Mouse (Mus musculus): ENCODE results near the gene Casc3. TPM values are rescaled to one million over a fixed set of nuclear protein-coding genes. Genes with fewer than 3 reads are reported as not detected.

The Casc3 gene
- polyA plus RNA-seq, 1 experiment: 10.6 TPM

GRCm38 (mm10) chr11:98766346-98766745 lies 38.4 kb upstream of the Casc3 start:
- Histone ChIP-seq H3K4me3 (replicated peaks) (peak overlapping the region; percentile 38), H3K36me3 (replicated peaks; ENCODE audit: low read length) (peaks cover 94% of the 10 kb centered on the region), H3K4me1 (peaks cover 95% of the 10 kb centered on the region), H3K27me3 (replicated peaks) (no peaks in the 10 kb centered on the region), H3K9me3 (no peaks in the 10 kb centered on the region)
- TF ChIP-seq FLI1 (IDR thresholded peaks at IDR 0.05; ENCODE audit: low read length): no peak
- TF ChIP-seq GATA1 (IDR thresholded peaks at IDR 0.05; ENCODE audit: borderline replicate concordance, low read length): no peak

GRCm38 (mm10) chr11:98766816-98767215 lies 37.9 kb upstream of the Casc3 start:
- TF ChIP-seq FLI1 (IDR thresholded peaks at IDR 0.05; ENCODE audit: low read length) (no peak), GATA1 (IDR thresholded peaks at IDR 0.05; ENCODE audit: borderline replicate concordance, low read length) (no peak)

GRCm38 (mm10) chr11:98767276-98767675 lies 37.4 kb upstream of the Casc3 start:
- TF ChIP-seq GATA1 (IDR thresholded peaks at IDR 0.05; ENCODE audit: borderline replicate concordance, low read length) (no peak), FLI1 (IDR thresholded peaks at IDR 0.05; ENCODE audit: low read length) (no peak)
- Histone ChIP-seq H3K4me3 (replicated peaks) (peak overlapping the region; percentile 46), H3K27me3 (replicated peaks) (no peaks in the 10 kb centered on the region), H3K9me3 (no peaks in the 10 kb centered on the region), H3K36me3 (replicated peaks; ENCODE audit: low read length) (peaks cover 93% of the 10 kb centered on the region), H3K4me1 (peaks cover 99% of the 10 kb centered on the region)

More at GRCm38 (mm10) chr11:98766816-98767215, 37.9 kb upstream of the Casc3 start:
- no peaks in the 10 kb centered on the region for H3K9me3 ChIP-seq
- no peaks in the 10 kb centered on the region for H3K27me3 ChIP-seq (replicated peaks)
- H3K4me3 ChIP-seq (replicated peaks): peak overlapping the region; percentile 46
- peaks cover 94% of the 10 kb centered on the region for H3K36me3 ChIP-seq (replicated peaks; ENCODE audit: low read length)
- peaks cover 98% of the 10 kb centered on the region for H3K4me1 ChIP-seq

- Histone ChIP-seq H3K4me1 (peaks cover 100% of the 10 kb centered on the region), H3K36me3 (replicated peaks; ENCODE audit: low read length) (peaks cover 89% of the 10 kb centered on the region), H3K9me3 (no peaks in the 10 kb centered on the region), H3K4me3 (replicated peaks) (no peak overlapping the region), H3K27me3 (replicated peaks) (no peaks in the 10 kb centered on the region)
- TF ChIP-seq FLI1 (IDR thresholded peaks at IDR 0.05; ENCODE audit: low read length) (no peak), GATA1 (IDR thresholded peaks at IDR 0.05; ENCODE audit: borderline replicate concordance, low read length) (no peak)
Measured at GRCm38 (mm10) chr11:98767713-98768112, 37.0 kb upstream of the Casc3 start.

- TF ChIP-seq GATA1 (IDR thresholded peaks at IDR 0.05; ENCODE audit: borderline replicate concordance, low read length) (no peak), FLI1 (IDR thresholded peaks at IDR 0.05; ENCODE audit: low read length) (no peak)
- peak overlapping the region; percentile 84 for H3K4me3 ChIP-seq (replicated peaks)
- H3K36me3 ChIP-seq (replicated peaks; ENCODE audit: low read length): peaks cover 83% of the 10 kb centered on the region
- H3K9me3 ChIP-seq: no peaks in the 10 kb centered on the region
- peaks cover 100% of the 10 kb centered on the region for H3K4me1 ChIP-seq
- no peaks in the 10 kb centered on the region for H3K27me3 ChIP-seq (replicated peaks)
Measured at GRCm38 (mm10) chr11:98768127-98769006, 36.3 kb upstream of the Casc3 start.

GRCm38 (mm10) chr11:98769007-98769954 lies 35.4 kb upstream of the Casc3 start:
- H3K4me1 ChIP-seq: peaks cover 99% of the 10 kb centered on the region
- no peaks in the 10 kb centered on the region for H3K27me3 ChIP-seq (replicated peaks)
- TF ChIP-seq FLI1 (IDR thresholded peaks at IDR 0.05; ENCODE audit: low read length): no peak
- no peak for TF ChIP-seq GATA1 (IDR thresholded peaks at IDR 0.05; ENCODE audit: borderline replicate concordance, low read length)
- H3K9me3 ChIP-seq: no peaks in the 10 kb centered on the region
- peaks cover 74% of the 10 kb centered on the region for H3K36me3 ChIP-seq (replicated peaks; ENCODE audit: low read length)
- peak overlapping the region; percentile 84 for H3K4me3 ChIP-seq (replicated peaks)

GRCm38 (mm10) chr11:98770096-98770975 lies 34.4 kb upstream of the Casc3 start:
- no peak overlapping the region for H3K4me3 ChIP-seq (replicated peaks)
- TF ChIP-seq FLI1 (IDR thresholded peaks at IDR 0.05; ENCODE audit: low read length): no peak
- TF ChIP-seq GATA1 (IDR thresholded peaks at IDR 0.05; ENCODE audit: borderline replicate concordance, low read length): no peak
- no peaks in the 10 kb centered on the region for H3K27me3 ChIP-seq (replicated peaks)
- peaks cover 99% of the 10 kb centered on the region for H3K4me1 ChIP-seq
- no peaks in the 10 kb centered on the region for H3K9me3 ChIP-seq
- H3K36me3 ChIP-seq (replicated peaks; ENCODE audit: low read length): peaks cover 63% of the 10 kb centered on the region

- no peaks in the 10 kb centered on the region for H3K27me3 ChIP-seq (replicated peaks)
- H3K4me1 ChIP-seq: peaks cover 99% of the 10 kb centered on the region
- peak overlapping the region; percentile 51 for H3K4me3 ChIP-seq (replicated peaks)
- peaks cover 56% of the 10 kb centered on the region for H3K36me3 ChIP-seq (replicated peaks; ENCODE audit: low read length)
- no peak for TF ChIP-seq GATA1 (IDR thresholded peaks at IDR 0.05; ENCODE audit: borderline replicate concordance, low read length)
- TF ChIP-seq FLI1 (IDR thresholded peaks at IDR 0.05; ENCODE audit: low read length): no peak
- no peaks in the 10 kb centered on the region for H3K9me3 ChIP-seq
Measured at GRCm38 (mm10) chr11:98771131-98771530, 33.6 kb upstream of the Casc3 start.
